Mouse (Mus musculus) adrenal gland, adult 8-10 months (tissue): Measurements from ENCODE around the gene Hsd17b2. TPM values are rescaled to one million over a fixed set of nuclear protein-coding genes. Genes with fewer than 3 reads are reported as not detected.
"Not testable (repeated sequence)": the region's sequence is repeated elsewhere in the genome, so short reads cannot be mapped to it uniquely, and the experiment has no call there.

Experiments used
- DNase-seq: peaks from one replicate; pipeline ENCODE4 v3.0.0; 2022
- total RNA-seq, 4 experiments: library from RNA; stranded (reverse); gene quantifications; 2 replicates each; pipeline ENCODE4 v1.2.4; 2022

Hsd17b2 gene
- total RNA-seq, 4 experiments from 2014 or later: not detected

GRCm38 (mm10) chr8:117715896-117716295 lies 14.2 kb downstream of the Hsd17b2 start:
- no peak for DNase-seq

GRCm38 (mm10) chr8:117718152-117718860 lies 16.6 kb downstream of the Hsd17b2 start:
- DNase-seq: no peak

- no peak for DNase-seq
These were observed 24.8 kb downstream of the Hsd17b2 start for GRCm38 (mm10) chr8:117726467-117726866.

- no peak for DNase-seq
These were observed 25.9 kb downstream of the Hsd17b2 start for GRCm38 (mm10) chr8:117727561-117727960.

- DNase-seq: no peak
These were observed 26.5 kb downstream of the Hsd17b2 start for GRCm38 (mm10) chr8:117728234-117728633.

- DNase-seq: no peak
These were observed 29.3 kb downstream of the Hsd17b2 start for GRCm38 (mm10) chr8:117730980-117731379.

- DNase-seq: no peak
These were observed 35.0 kb downstream of the Hsd17b2 start for GRCm38 (mm10) chr8:117736657-117737175.

- not testable (repeated sequence) for DNase-seq
These were observed 36.5 kb downstream of the Hsd17b2 start for GRCm38 (mm10) chr8:117738206-117738605.

- no peak for DNase-seq
These were observed 38.8 kb downstream of the Hsd17b2 start for GRCm38 (mm10) chr8:117740387-117740998.

GRCm38 (mm10) chr8:117742431-117743012 lies 40.8 kb downstream of the Hsd17b2 start:
- DNase-seq: no peak

- no peak for DNase-seq
These were observed 44.9 kb downstream of the Hsd17b2 start for GRCm38 (mm10) chr8:117746651-117747050.

- no peak for DNase-seq
These were observed 45.7 kb downstream of the Hsd17b2 start for GRCm38 (mm10) chr8:117747428-117747827.

GRCm38 (mm10) chr8:117747886-117748730 lies 46.4 kb downstream of the Hsd17b2 start:
- no peak for DNase-seq

- no peak for DNase-seq
These were observed 47.7 kb downstream of the Hsd17b2 start for GRCm38 (mm10) chr8:117749436-117749835.

GRCm38 (mm10) chr8:117757900-117758299 lies 56.2 kb downstream of the Hsd17b2 start:
- no peak for DNase-seq

GRCm38 (mm10) chr8:117762776-117763175 lies 61.1 kb downstream of the Hsd17b2 start:
- DNase-seq: no peak

GRCm38 (mm10) chr8:117764625-117765024 lies 62.9 kb downstream of the Hsd17b2 start:
- no peak for DNase-seq

GRCm38 (mm10) chr8:117765947-117766346 lies 64.2 kb downstream of the Hsd17b2 start:
- no peak for DNase-seq

GRCm38 (mm10) chr8:117768971-117769370 lies 67.3 kb downstream of the Hsd17b2 start:
- DNase-seq: no peak

- no peak for DNase-seq
These were observed 69.6 kb downstream of the Hsd17b2 start for GRCm38 (mm10) chr8:117771115-117771836.

GRCm38 (mm10) chr8:117772126-117772525 lies 70.4 kb downstream of the Hsd17b2 start:
- DNase-seq: no peak

- no peak for DNase-seq
These were observed 70.9 kb downstream of the Hsd17b2 start for GRCm38 (mm10) chr8:117772597-117772996.
